Mouse (Mus musculus) limb, embryonic 15.5 days (tissue): Measurements from ENCODE around the gene Timm50. TPM values are rescaled to one million over a fixed set of nuclear protein-coding genes. Genes with fewer than 3 reads are reported as not detected.

Source experiments
- ATAC-seq: fragments of 200-750 bp; cut with Nextera tagmentation; 2 replicates; pipeline ENCODE4 v1.8.0; 2017; ENCODE audit warnings: low read depth, moderate TSS enrichment; ENCODE audit not compliant: insufficient number of reproducible peaks, low FRiP score, low TSS enrichment
- H3K27ac ChIP-seq: fragments of 300-500 bp; sonication (generic); 2 replicates; pipeline ENCODE4 v1.5.1; 2015; ENCODE audit warnings: moderate library complexity, mild to moderate bottlenecking, inconsistent platforms
- H3K27me3 ChIP-seq: fragments of 300-500 bp; sonication (generic); 2 replicates; pipeline ENCODE4 v1.6.1; 2015; ENCODE audit warnings: inconsistent platforms
- H3K36me3 ChIP-seq: fragments of 300-500 bp; sonication (generic); 2 replicates; pipeline ENCODE4 v1.6.1; 2015; ENCODE audit warnings: inconsistent platforms
- H3K4me1 ChIP-seq: fragments of 300-500 bp; sonication (generic); 2 replicates; pipeline ENCODE4 v1.6.1; 2015; ENCODE audit warnings: inconsistent platforms
- H3K4me2 ChIP-seq: fragments of 300-500 bp; sonication (generic); 2 replicates; pipeline ENCODE4 v1.6.1; 2015; ENCODE audit warnings: mild to moderate bottlenecking, inconsistent platforms
- H3K4me3 ChIP-seq: fragments of 300-500 bp; sonication (generic); 2 replicates; pipeline ENCODE4 v1.5.1; 2015; ENCODE audit warnings: mild to moderate bottlenecking, inconsistent platforms
- H3K9ac ChIP-seq: fragments of 300-500 bp; sonication (generic); 2 replicates; pipeline ENCODE4 v1.6.1; 2015; ENCODE audit warnings: inconsistent platforms
- H3K9me3 ChIP-seq: fragments of 300-500 bp; sonication (generic); 2 replicates; pipeline ENCODE4 v1.6.1; 2016; ENCODE audit warnings: inconsistent platforms
- WGBS: fragments of 180-500 bp; shearing (Covaris S2); methylation state at CpG from one replicate; pipeline ENCODE4 v1.1.7; 2015; 5-methylcytosine and 5-hydroxymethylcytosine counted together
- polyA plus RNA-seq: library from polyadenylated mRNA; unstranded; fragments of >200 nt; fragmentation: Nextera tagmentation; extraction: Ambion mirVana; gene quantifications from 2 replicates; pipeline ENCODE4 v1.2.1, GENCODE M21; 2015

The Timm50 gene
- polyA plus RNA-seq, 1 experiment from 2014 or later = 115 TPM

DNA sequence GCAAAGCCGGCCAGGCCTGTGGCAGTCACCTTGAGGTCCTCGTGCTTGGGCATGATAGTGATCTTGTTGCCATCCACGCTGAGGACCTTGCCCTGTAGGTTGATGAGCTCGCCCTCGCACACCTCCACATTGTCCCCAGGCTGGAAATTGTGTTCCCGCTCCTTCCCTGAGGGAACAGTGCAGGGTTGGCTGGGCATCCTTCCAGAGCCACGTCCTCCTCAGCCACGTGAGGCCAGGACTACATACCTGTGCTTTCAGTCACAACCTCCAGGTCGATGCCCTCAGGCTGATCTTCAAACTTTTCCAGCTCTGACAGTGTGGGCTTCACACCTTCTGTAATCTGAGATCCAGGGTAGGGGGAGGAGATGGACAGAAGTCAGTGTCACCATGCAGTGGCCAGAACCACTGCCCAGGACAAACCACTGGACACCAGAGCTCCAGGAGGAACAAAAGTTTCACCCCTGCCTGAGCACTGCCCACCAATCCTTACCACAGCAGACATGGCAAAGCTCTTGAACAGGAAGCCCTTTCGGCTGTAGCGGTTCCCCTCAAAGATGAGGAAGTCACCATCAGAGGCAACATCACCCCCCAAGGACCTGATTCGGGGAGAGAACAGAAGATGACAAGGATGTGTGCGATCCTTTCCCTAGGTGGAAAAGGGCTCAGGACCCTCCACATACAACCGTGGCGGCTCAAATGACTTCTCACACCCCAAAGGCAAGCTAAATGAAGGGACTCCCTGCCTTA is 10.3 kb upstream of the Timm50 start:
- ATAC-seq = no peak
- 88% methylated on average over 15 of the region's 15 CpGs for WGBS
- H3K27me3 ChIP-seq = no peaks in the 10 kb centered on the region
- no peaks in the 10 kb centered on the region for H3K4me1 ChIP-seq
- no peaks in the 10 kb centered on the region for H3K9me3 ChIP-seq
- H3K27ac ChIP-seq = no peak overlapping the region
- no peak overlapping the region for H3K4me2 ChIP-seq
- H3K9ac ChIP-seq = no peak overlapping the region
- H3K4me3 ChIP-seq = no peak overlapping the region
- peaks cover 99% of the 10 kb centered on the region for H3K36me3 ChIP-seq

- H3K4me1 ChIP-seq = no peaks in the 10 kb centered on the region
- no peak for ATAC-seq
- WGBS = 95% methylated on average over 17 of the region's 17 CpGs
- H3K4me2 ChIP-seq = no peak overlapping the region
- no peak overlapping the region for H3K27ac ChIP-seq
- no peaks in the 10 kb centered on the region for H3K9me3 ChIP-seq
- H3K36me3 ChIP-seq = peaks cover 98% of the 10 kb centered on the region
- H3K27me3 ChIP-seq = no peaks in the 10 kb centered on the region
- no peak overlapping the region for H3K4me3 ChIP-seq
- H3K9ac ChIP-seq = no peak overlapping the region
Measured at GRCm38 (mm10) chr7:28318714-28319113, 6.8 kb upstream of the Timm50 start.

- Histone ChIP-seq H3K9ac (no peak overlapping the region), H3K36me3 (peaks cover 91% of the 10 kb centered on the region), H3K27ac (no peak overlapping the region), H3K4me2 (no peak overlapping the region), H3K9me3 (no peaks in the 10 kb centered on the region), H3K4me3 (no peak overlapping the region), H3K4me1 (no peaks in the 10 kb centered on the region), H3K27me3 (no peaks in the 10 kb centered on the region)
- ATAC-seq = no peak
- WGBS = 91% methylated on average over 3 of the region's 3 CpGs
Measured at GRCm38 (mm10) chr7:28318036-28318435, 6.2 kb upstream of the Timm50 start.

GRCm38 (mm10) chr7:28311151-28311925 is 534 bp downstream of the Timm50 start:
- Histone ChIP-seq H3K36me3 (peaks cover 64% of the 10 kb centered on the region), H3K27ac (peak overlapping the region; percentile 67; the same call in 1 of the 2 replicates), H3K4me1 (peaks cover 19% of the 10 kb centered on the region), H3K9ac (peak overlapping the region; percentile 91), H3K9me3 (no peaks in the 10 kb centered on the region), H3K4me2 (peak overlapping the region; percentile 78), H3K27me3 (no peaks in the 10 kb centered on the region), H3K4me3 (peak overlapping the region; percentile 84)
- 6% methylated on average over 35 of the region's 35 CpGs for WGBS
- ATAC-seq = peak; percentile 26; the same call in 1 of the 2 replicates

DNA sequence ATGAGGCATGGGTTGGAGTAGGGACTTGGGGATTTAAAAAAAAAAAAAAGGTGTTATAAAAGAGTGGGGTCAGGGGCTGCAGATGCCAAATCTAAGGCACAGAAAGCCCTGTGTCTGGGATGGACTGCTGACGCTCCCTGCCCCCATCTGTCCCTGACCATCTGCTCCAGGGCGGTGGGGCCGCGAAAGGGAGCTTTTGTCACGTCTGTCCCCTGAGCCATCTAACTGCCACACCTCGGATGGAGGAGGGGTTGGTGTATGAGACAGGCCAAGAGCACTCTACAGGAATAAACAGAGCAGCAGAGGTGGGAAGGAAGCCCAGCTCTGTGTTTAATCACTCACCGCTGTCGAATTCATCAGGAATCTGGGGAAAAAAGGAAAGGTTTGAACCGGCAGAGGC is 2.1 kb downstream of the Timm50 start:
- Histone ChIP-seq H3K4me2 (no peak overlapping the region), H3K9me3 (no peaks in the 10 kb centered on the region), H3K27ac (no peak overlapping the region), H3K4me1 (peaks cover 19% of the 10 kb centered on the region), H3K36me3 (peaks cover 64% of the 10 kb centered on the region), H3K4me3 (no peak overlapping the region), H3K27me3 (no peaks in the 10 kb centered on the region), H3K9ac (no peak overlapping the region)
- 52% methylated on average over 9 of the region's 9 CpGs for WGBS
- no peak for ATAC-seq

DNA sequence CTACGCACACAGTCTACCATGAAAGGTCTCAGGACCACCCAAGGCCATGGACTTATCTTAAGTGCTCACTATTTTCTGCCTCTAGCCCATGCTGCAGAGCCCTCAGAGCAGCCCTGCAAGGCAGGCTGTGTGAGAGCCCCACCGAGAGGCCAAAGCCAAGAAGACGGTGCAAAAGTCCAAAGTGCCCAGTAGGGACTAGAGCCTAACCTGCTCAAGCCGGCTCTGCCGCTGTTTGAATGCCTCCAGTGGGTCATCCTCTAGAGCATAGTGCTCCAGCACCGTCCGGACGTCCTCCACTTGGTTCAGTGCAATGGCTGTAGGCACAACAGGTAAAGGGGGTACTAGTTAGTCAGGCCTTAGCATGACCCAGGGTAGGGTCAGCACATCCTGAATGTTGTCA is 5.7 kb downstream of the Timm50 start:
- ATAC-seq = no peak
- Histone ChIP-seq H3K27ac (no peak overlapping the region), H3K9ac (no peak overlapping the region), H3K4me2 (no peak overlapping the region), H3K36me3 (peaks cover 57% of the 10 kb centered on the region), H3K4me1 (peaks cover 27% of the 10 kb centered on the region), H3K4me3 (no peak overlapping the region), H3K27me3 (peaks cover 15% of the 10 kb centered on the region), H3K9me3 (no peaks in the 10 kb centered on the region)
- 95% methylated on average over 8 of the region's 8 CpGs for WGBS

DNA sequence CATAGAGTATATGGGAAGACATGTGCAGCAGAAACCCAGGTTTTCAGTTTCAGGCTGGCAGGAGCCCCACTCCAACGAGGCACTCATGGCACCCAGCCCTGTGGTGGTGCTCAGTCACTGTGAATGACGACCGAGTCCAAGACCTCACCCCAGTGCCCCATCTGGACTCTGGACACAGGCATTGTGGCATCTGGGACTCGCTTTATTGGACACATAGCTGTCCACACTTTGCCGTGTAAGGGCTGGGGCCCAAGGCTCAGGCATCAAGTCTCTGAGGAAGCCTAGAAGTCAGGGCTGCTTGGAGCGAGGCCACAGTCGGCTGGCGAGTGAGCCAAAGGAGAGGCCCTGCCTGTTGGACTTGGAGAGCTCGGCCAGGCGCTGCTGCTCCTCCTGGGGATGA is 6.2 kb downstream of the Timm50 start:
- Histone ChIP-seq H3K36me3 (peaks cover 57% of the 10 kb centered on the region), H3K27ac (no peak overlapping the region), H3K27me3 (peaks cover 21% of the 10 kb centered on the region), H3K9me3 (no peaks in the 10 kb centered on the region), H3K9ac (no peak overlapping the region), H3K4me1 (peaks cover 23% of the 10 kb centered on the region), H3K4me2 (no peak overlapping the region), H3K4me3 (no peak overlapping the region)
- WGBS = 90% methylated on average over 10 of the region's 10 CpGs
- no peak for ATAC-seq

DNA sequence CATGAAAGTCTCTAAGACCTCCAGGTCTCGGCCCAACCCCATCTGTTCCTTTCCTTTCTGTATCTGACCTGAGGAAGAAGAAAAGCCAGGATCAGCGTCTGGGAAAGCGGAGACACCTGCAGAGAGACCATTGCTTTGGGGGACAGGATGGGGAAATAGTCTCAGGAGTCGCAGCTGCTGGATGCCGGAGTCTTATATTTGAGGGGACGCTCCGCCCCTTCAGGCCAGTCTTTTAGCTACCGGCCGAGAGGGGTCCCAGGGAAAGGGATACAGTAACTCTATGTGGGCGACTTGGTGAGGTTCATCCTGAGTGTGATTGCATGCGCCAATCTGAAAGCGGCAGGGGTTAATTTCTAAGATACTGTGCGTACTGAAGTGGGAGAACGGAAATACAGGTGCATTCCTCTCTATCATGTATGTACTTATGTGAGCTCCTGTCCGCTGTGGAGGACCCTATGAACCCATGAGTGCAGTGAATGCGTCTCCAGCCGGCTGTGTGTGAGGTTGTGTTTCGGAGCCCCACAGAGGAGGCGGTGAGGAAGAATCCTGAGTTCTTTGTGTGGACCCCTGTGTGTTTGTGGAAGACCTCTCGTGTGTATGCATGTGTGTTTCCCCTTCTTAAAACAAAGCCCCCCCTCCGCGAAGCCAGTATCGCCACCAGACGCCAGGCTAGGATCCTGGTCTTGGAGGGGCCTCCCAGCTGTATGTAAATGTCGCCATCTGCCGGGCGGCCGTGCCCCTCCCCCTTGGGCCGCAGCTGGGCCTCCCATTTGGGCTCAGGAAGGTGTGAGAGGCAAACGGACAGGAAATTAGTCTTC is 10.0 kb downstream of the Timm50 start, which contains the start of gene Dll3:
Gene Dll3, minus strand, starts transcription at position 623 of the 818 bp plus-strand sequence.
- no peak within 1 kb of the TSS for H3K27ac ChIP-seq
- H3K4me2 ChIP-seq = peak within 1 kb of the TSS; percentile 47
- WGBS = 1% methylated on average over 30 of the region's 30 CpGs
- peaks cover 58% of the 10 kb centered on the region for H3K27me3 ChIP-seq
- no peaks in the 10 kb centered on the region for H3K9me3 ChIP-seq
- H3K4me1 ChIP-seq = peaks cover 17% of the 10 kb centered on the region
- no peak within 1 kb of the TSS for H3K9ac ChIP-seq
- H3K36me3 ChIP-seq = peaks cover 22% of the 10 kb centered on the region
- peak within 1 kb of the TSS; percentile 25 for H3K4me3 ChIP-seq
- ATAC-seq = no peak

- 0 out of 2 replicates have a peak overlapping the region, but pooled peaks have one; percentile 12 for H3K4me3 ChIP-seq
- H3K27me3 ChIP-seq = peaks cover 83% of the 10 kb centered on the region
- peak overlapping the region; percentile 30 for H3K4me2 ChIP-seq
- no peak overlapping the region for H3K9ac ChIP-seq
- no peaks in the 10 kb centered on the region for H3K9me3 ChIP-seq
- no peak overlapping the region for H3K27ac ChIP-seq
- no peak for ATAC-seq
- no peaks in the 10 kb centered on the region for H3K36me3 ChIP-seq
- H3K4me1 ChIP-seq = peaks cover 24% of the 10 kb centered on the region
- 28% methylated on average over 43 of the region's 43 CpGs for WGBS
Measured at GRCm38 (mm10) chr7:28298837-28299625, 12.8 kb downstream of the Timm50 start.

GRCm38 (mm10) chr7:28294481-28294880 is 17.4 kb downstream of the Timm50 start:
- H3K4me1 ChIP-seq = peaks cover 23% of the 10 kb centered on the region
- peak overlapping the region; percentile 26; the same call in 1 of the 2 replicates for H3K9ac ChIP-seq
- peak overlapping the region; percentile 46 for H3K4me3 ChIP-seq
- no peaks in the 10 kb centered on the region for H3K36me3 ChIP-seq
- H3K4me2 ChIP-seq = peak overlapping the region; percentile 76
- H3K27ac ChIP-seq = no peak overlapping the region
- WGBS = 3% methylated on average over 61 of the region's 63 CpGs
- ATAC-seq = no peak
- no peaks in the 10 kb centered on the region for H3K9me3 ChIP-seq
- peaks cover 95% of the 10 kb centered on the region for H3K27me3 ChIP-seq
